Mouse (Mus musculus) G1E (cell line): ENCODE results near the gene Prkcb. TPM values are rescaled to one million over a fixed set of nuclear protein-coding genes. Genes with fewer than 3 reads are reported as not detected.

Source experiments
- ATAC-seq: 2 replicates; pipeline ENCODE4 v1.8.0; 2016; ENCODE audit warnings: mild to moderate bottlenecking; ENCODE audit not compliant: insufficient number of reproducible peaks, poor library complexity, low FRiP score, severe bottlenecking; ENCODE audit errors: extremely low read depth
- DNase-seq: peaks from one replicate; pipeline ENCODE4 v3.0.0; 2012; ENCODE audit warnings: low spot score
- H3K27me3 ChIP-seq: 2 replicates; pipeline ENCODE4 v1.6.1; 2012; ENCODE audit warnings: mild to moderate bottlenecking, low read length, inconsistent platforms; ENCODE audit not compliant: insufficient read depth
- H3K36me3 ChIP-seq: replicated peaks from 2 replicates; pipeline ENCODE3; 2012; ENCODE audit warnings: mild to moderate bottlenecking, inconsistent platforms
- H3K4me1 ChIP-seq: 2 replicates; pipeline ENCODE4 v1.6.1; 2012; ENCODE audit warnings: low read depth, low read length, inconsistent platforms, mixed read lengths; ENCODE audit not compliant: insufficient read depth
- H3K4me3 ChIP-seq: 2 replicates; pipeline ENCODE4 v1.5.1; 2012; ENCODE audit warnings: low read depth, mild to moderate bottlenecking, inconsistent platforms, low read length, moderate library complexity, mixed read lengths
- H3K9me3 ChIP-seq: replicated peaks from 2 replicates; pipeline ENCODE4 v1.6.1; 2012; ENCODE audit warnings: inconsistent platforms
- CTCF ChIP-seq: IDR thresholded peaks from 2 replicates; pipeline ENCODE4 v1.5.1; 2012; ENCODE audit warnings: low read depth, low read length, inconsistent platforms, mixed read lengths
- GATA1 ChIP-seq: IDR thresholded peaks from 2 replicates; pipeline ENCODE4 v1.6.1; 2012; ENCODE audit warnings: borderline replicate concordance, low read length, inconsistent platforms, mixed read lengths
- GATA2 ChIP-seq: IDR thresholded peaks from 2 replicates; pipeline ENCODE4 v1.6.1; 2012; ENCODE audit warnings: low read depth, low read length, inconsistent platforms, borderline replicate concordance
- POLR2AphosphoS5 ChIP-seq: IDR thresholded peaks from 2 replicates; pipeline ENCODE4 v1.6.1; 2012; ENCODE audit warnings: low read depth, low read length, inconsistent platforms; ENCODE audit not compliant: insufficient replicate concordance
- TAL1 ChIP-seq: conservative IDR thresholded peaks from 2 replicates; pipeline ENCODE4 v1.6.1; 2012; ENCODE audit warnings: low read depth, low read length, inconsistent platforms, mixed read lengths
- polyA plus RNA-seq: library from polyadenylated mRNA; stranded (reverse); fragments of >175 nt; gene quantifications from 2 replicates; pipeline ENCODE4 v1.2.3, GENCODE M21; 2012
- total RNA-seq, 2 experiments: library from RNA; stranded (forward) in 1 of 2; stranded (reverse) in 1 of 2; fragments of 200-1000 nt in 1 of 2; fragments of >200 nt in 1 of 2; fragmentation: Nextera tagmentation in 1 of 2; gene quantifications; 2 replicates each; pipeline ENCODE4 v1.2.3; 2014 to 2017

Prkcb gene
- total and polyA plus RNA-seq, 3 experiments, result 0.55 TPM; not detected in 2

DNA sequence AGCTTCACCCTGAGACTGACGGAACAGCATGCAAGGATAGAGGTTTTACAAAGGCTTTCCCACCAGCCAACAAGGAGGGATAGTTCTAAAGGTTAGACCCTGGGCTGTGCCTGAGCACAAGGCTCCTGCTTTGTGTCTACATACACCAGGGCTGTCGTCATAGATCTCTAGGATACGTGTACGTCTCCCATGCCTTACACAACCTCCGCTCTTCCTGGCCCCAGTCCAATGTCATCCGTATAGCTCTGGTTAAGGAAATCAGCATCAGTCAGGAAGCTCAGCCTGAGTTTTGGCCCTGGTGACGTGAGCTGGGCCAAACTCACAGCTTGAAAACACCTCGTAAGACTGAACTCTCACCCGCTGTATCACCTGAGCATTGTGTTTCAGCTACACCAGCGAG is 307.3 kb downstream of the Prkcb start:
- Histone ChIP-seq H3K9me3 (peaks cover 67% of the 10 kb centered on the region), H3K4me3 (no peak overlapping the region), H3K36me3 (no peaks in the 10 kb centered on the region), H3K27me3 (no peaks in the 10 kb centered on the region), H3K4me1 (no peaks in the 10 kb centered on the region)
- ATAC-seq (no peak), DNase-seq (no peak)
- no peak for TF ChIP-seq TAL1
- TF ChIP-seq GATA2, result no peak
- no peak for TF ChIP-seq CTCF
- TF ChIP-seq POLR2AphosphoS5, result no peak
- no peak for TF ChIP-seq GATA1

DNA sequence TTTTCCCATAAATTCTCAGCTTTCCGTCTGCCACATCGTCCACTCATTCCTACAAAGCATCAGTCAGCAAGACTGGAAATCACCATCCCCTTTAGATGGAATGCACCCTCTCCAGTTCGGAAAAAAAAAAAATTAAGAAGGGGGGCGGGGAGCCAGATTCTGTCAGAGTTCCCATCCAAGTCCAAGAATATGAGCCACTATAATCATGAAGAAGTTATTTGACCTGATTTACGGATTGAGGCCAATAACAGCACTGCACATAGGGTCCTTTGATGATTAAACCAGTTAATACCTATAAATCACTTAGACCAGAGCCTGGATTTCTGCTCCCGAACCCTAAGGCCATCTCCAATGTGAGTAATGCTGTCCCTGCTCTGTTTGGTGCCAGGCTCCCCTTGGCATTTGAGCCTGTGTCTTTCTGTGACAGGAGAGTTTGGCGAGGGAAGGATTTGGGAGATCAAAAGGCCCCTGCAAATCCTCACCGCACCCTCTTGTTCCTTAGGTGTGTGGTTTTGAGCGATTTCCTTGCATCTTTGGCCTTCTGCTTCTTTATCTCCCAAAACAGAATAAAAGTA is 308.1 kb downstream of the Prkcb start:
- TF ChIP-seq TAL1, result no peak
- TF ChIP-seq CTCF, result no peak
- no peak for TF ChIP-seq GATA1
- no peak for TF ChIP-seq POLR2AphosphoS5
- no peak for TF ChIP-seq GATA2

GRCm38 (mm10) chr7:122597313-122597712 is 308.8 kb downstream of the Prkcb start:
- ATAC-seq (no peak), DNase-seq (no peak)
- no peaks in the 10 kb centered on the region for H3K4me1 ChIP-seq
- H3K4me3 ChIP-seq, result no peak overlapping the region
- no peaks in the 10 kb centered on the region for H3K36me3 ChIP-seq
- no peaks in the 10 kb centered on the region for H3K27me3 ChIP-seq
- TF ChIP-seq POLR2AphosphoS5, result no peak
- no peak for TF ChIP-seq TAL1
- TF ChIP-seq GATA1, result no peak
- TF ChIP-seq GATA2, result no peak
- TF ChIP-seq CTCF, result no peak
- peaks cover 64% of the 10 kb centered on the region for H3K9me3 ChIP-seq

More for the DNA sequence above, 308.1 kb downstream of the Prkcb start:
- H3K4me1 ChIP-seq, result no peaks in the 10 kb centered on the region
- ATAC-seq (no peak), DNase-seq (no peak)
- H3K36me3 ChIP-seq, result no peaks in the 10 kb centered on the region
- no peaks in the 10 kb centered on the region for H3K27me3 ChIP-seq
- H3K9me3 ChIP-seq, result peaks cover 68% of the 10 kb centered on the region
- H3K4me3 ChIP-seq, result no peak overlapping the region

- H3K4me1 ChIP-seq, result no peaks in the 10 kb centered on the region
- H3K4me3 ChIP-seq, result no peak overlapping the region
- H3K27me3 ChIP-seq, result no peaks in the 10 kb centered on the region
- no peaks in the 10 kb centered on the region for H3K36me3 ChIP-seq
- no peak for ATAC-seq
- DNase-seq, result no peak
- H3K9me3 ChIP-seq, result peaks cover 64% of the 10 kb centered on the region
- no peak for TF ChIP-seq GATA1
- TF ChIP-seq GATA2, result no peak
- TF ChIP-seq POLR2AphosphoS5, result no peak
- no peak for TF ChIP-seq CTCF
- TF ChIP-seq TAL1, result no peak
Measured at GRCm38 (mm10) chr7:122600856-122601255, 312.3 kb downstream of the Prkcb start.

- no peaks in the 10 kb centered on the region for H3K4me1 ChIP-seq
- ATAC-seq (no peak), DNase-seq (no peak)
- H3K27me3 ChIP-seq, result no peaks in the 10 kb centered on the region
- no peaks in the 10 kb centered on the region for H3K36me3 ChIP-seq
- no peak overlapping the region for H3K4me3 ChIP-seq
- TF ChIP-seq GATA2 (no peak), POLR2AphosphoS5 (no peak), CTCF (no peak), GATA1 (no peak), TAL1 (no peak)
- peaks cover 72% of the 10 kb centered on the region for H3K9me3 ChIP-seq
Measured at GRCm38 (mm10) chr7:122605066-122605465, 316.5 kb downstream of the Prkcb start.

DNA sequence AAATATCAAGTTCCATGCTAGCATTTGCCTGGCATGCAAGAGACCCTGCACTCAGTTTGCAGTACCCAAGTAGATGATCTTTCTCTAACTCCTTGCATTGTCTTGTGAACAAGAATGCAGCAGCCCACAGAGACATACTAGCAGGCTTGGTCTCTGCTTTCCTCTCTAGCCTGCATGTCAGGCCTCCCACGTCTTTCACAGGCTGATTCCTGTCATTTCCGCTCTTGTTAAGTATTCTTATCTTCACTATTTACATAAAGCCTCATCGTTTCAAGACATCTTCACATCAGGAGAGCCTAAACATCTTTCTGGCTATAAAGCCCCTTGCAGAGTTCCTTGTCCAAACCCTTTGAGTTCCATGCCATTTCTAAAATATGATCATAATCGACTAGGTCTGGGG is 320.9 kb downstream of the Prkcb start:
- H3K4me1 ChIP-seq, result no peaks in the 10 kb centered on the region
- no peak for ATAC-seq
- TF ChIP-seq GATA2, result no peak
- TF ChIP-seq POLR2AphosphoS5, result no peak
- TF ChIP-seq GATA1, result no peak
- no peak for TF ChIP-seq CTCF
- TF ChIP-seq TAL1, result no peak
- no peak overlapping the region for H3K4me3 ChIP-seq
- no peak for DNase-seq
- H3K36me3 ChIP-seq, result no peaks in the 10 kb centered on the region
- H3K9me3 ChIP-seq, result peaks cover 72% of the 10 kb centered on the region
- H3K27me3 ChIP-seq, result no peaks in the 10 kb centered on the region
